Mouse (Mus musculus) heart, postnatal 0 days (tissue): ENCODE data around the gene Hist1h3e. TPM values are rescaled to one million over a fixed set of nuclear protein-coding genes. Genes with fewer than 3 reads are reported as not detected.

ENCODE experiments used
- ATAC-seq: fragments of 200-750 bp; cut with Nextera tagmentation; 2 replicates; pipeline ENCODE4 v1.8.0; 2017; ENCODE audit warnings: low read depth, moderate number of reproducible peaks, moderate library complexity; ENCODE audit not compliant: insufficient read depth
- DNase-seq: peaks from one replicate; pipeline ENCODE4 v3.0.0-alpha.2; 2016; ENCODE audit warnings: low spot score
- H3K27ac ChIP-seq: fragments of 300-500 bp; sonication (generic); 2 replicates; pipeline ENCODE4 v1.5.1; 2014; ENCODE audit warnings: low read depth, mild to moderate bottlenecking
- H3K27me3 ChIP-seq: fragments of 300-500 bp; sonication (generic); 2 replicates; pipeline ENCODE4 v1.6.1; 2014; ENCODE audit warnings: low read length, mixed read lengths; ENCODE audit not compliant: control insufficient read depth, insufficient read depth
- H3K36me3 ChIP-seq: fragments of 300-500 bp; sonication (generic); replicated peaks from 2 replicates; pipeline ENCODE4 v1.6.1; 2014; ENCODE audit warnings: low read length, mixed read lengths; ENCODE audit not compliant: control insufficient read depth, insufficient read depth
- H3K4me1 ChIP-seq: fragments of 300-500 bp; sonication (generic); 2 replicates; pipeline ENCODE4 v1.6.1; 2014; ENCODE audit warnings: antibody characterized with exemption; ENCODE audit not compliant: control insufficient read depth, insufficient read depth
- H3K4me2 ChIP-seq: fragments of 300-500 bp; sonication (generic); 2 replicates; pipeline ENCODE4 v1.6.1; 2014; ENCODE audit warnings: low read depth, mild to moderate bottlenecking, low read length, moderate library complexity
- H3K4me3 ChIP-seq: fragments of 300-500 bp; sonication (generic); 2 replicates; pipeline ENCODE4 v1.5.1; 2014; ENCODE audit warnings: low read depth, low read length
- H3K9ac ChIP-seq: fragments of 300-500 bp; sonication (generic); replicated peaks from 2 replicates; pipeline ENCODE4 v1.6.1; 2014; ENCODE audit warnings: low read depth, low read length, mixed read lengths
- H3K9me3 ChIP-seq: fragments of 300-500 bp; sonication (generic); replicated peaks from 2 replicates; pipeline ENCODE4 v1.6.1; 2016; ENCODE audit warnings: low read length; ENCODE audit not compliant: control insufficient read depth
- CTCF ChIP-seq: IDR thresholded peaks from 2 replicates; pipeline ENCODE4 v1.5.1; 2016; ENCODE audit warnings: antibody characterized with exemption, control low read depth, low read depth
- EP300 ChIP-seq: IDR thresholded peaks from 2 replicates; pipeline ENCODE4 v1.6.1; 2016; ENCODE audit warnings: antibody characterized with exemption, low read depth
- WGBS: fragments of 180-500 bp; shearing (Covaris S2); extraction: QIAGEN DNeasy Blood & Tissue Kit; methylation state at CpG from one replicate; pipeline ENCODE4 v1.1.7; 2014; 5-methylcytosine and 5-hydroxymethylcytosine counted together
- polyA plus RNA-seq: library from polyadenylated mRNA; unstranded; fragments of >200 nt; fragmentation: Nextera tagmentation; extraction: Ambion mirVana; gene quantifications from 2 replicates; pipeline ENCODE4 v1.2.1, GENCODE M21; 2015
- total RNA-seq: library from RNA; depleted of rRNA; stranded (reverse); fragments of >200 nt; gene quantifications from 2 replicates; pipeline ENCODE4 v1.2.3, GENCODE M21; 2014; ENCODE audit warnings: low replicate concordance

The Hist1h3e gene
- total and polyA plus RNA-seq, 2 experiments from 2014 or later: 0.97 to 625 TPM

DNA sequence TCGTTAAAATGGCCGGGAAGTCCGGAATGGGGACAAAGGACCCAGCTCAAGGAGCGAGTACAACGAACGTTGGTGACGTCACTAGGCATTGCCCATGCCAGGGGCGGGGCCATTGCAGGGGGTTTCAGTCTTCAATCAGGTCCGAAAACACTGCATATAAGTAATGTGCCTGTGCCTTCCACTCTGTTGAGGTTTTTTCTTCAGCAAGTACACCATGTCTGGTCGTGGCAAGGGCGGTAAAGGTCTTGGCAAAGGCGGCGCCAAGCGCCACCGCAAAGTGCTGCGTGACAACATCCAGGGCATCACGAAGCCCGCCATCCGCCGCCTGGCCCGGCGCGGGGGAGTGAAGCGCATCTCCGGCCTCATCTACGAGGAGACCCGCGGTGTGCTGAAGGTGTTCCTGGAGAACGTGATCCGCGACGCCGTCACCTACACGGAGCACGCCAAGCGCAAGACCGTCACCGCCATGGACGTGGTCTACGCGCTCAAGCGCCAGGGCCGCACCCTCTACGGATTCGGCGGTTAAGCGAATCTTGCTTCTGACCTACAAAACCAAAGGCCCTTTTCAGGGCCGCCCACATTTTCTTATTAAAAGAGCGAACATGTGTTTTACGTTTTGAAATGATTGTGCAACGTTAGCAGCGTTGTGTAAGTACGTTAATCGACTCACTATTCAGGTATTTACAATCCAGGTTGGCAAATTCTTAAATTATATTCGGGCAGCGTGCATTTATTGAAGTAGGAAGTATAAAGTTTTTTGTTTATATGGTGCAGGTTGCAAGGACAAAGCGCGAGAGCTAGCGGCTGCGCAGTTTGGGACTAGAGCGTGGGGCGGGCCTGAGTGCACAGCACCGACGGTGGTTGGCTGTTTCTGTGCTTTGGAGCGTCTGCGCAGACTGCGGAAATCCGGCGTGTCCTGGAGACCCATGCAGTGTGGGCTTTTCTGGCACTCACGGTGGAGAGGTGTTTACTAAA is 31.0 kb downstream of the Hist1h3e start, which contains the start of gene Hist1h4h:
Gene Hist1h4h (plus strand): TSS at position 150 of the 975 bp plus-strand sequence.
- DNase-seq: peak; percentile 96
- H3K9me3 ChIP-seq: no peaks in the 10 kb centered on the region
- H3K36me3 ChIP-seq: no peaks in the 10 kb centered on the region
- peak within 1 kb of the TSS; percentile 87 for H3K9ac ChIP-seq
- H3K4me3 ChIP-seq: peak within 1 kb of the TSS; percentile 63
- ATAC-seq: peak; percentile 79
- H3K4me1 ChIP-seq: peaks cover 20% of the 10 kb centered on the region
- peak within 1 kb of the TSS; percentile 79 for H3K4me2 ChIP-seq
- no peak for TF ChIP-seq CTCF
- peak; percentile 87 for TF ChIP-seq EP300
- WGBS: under 1% methylated on average over 55 of the region's 70 CpGs
- H3K27me3 ChIP-seq: no peaks in the 10 kb centered on the region
- peak within 1 kb of the TSS; percentile 100 for H3K27ac ChIP-seq

DNA sequence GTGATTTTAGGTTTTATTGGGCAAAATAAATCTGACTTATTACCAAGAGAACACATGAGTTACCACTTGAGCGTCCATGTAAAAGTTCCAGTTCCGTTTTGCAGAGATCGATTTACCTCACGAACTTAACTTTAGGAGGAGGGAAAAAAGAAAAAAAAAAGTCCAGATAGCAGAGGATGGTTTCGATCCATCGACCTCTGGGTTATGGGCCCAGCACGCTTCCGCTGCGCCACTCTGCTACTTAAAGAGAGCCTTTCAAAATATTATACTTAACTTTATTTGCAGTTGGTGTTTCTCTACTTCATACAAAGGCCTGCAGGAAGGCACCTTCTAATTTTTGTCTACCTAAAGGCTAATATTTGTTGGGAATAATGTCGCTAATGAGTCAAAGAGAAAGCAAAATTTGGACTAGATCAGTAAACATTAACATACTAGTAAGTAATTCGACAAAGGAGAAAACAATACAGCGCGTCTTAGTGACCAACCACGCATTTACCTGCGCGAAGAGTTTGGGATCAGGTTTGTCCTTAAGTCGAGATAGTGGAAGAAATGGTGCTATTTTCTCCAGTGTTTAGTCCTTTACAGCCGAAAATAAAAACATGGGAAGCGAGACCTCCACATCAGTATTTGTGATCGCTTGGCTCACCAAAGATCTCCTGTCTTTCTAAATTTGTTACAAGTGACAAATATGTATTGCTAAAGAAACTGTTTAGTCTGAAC is 31.8 kb downstream of the Hist1h3e start:
- ATAC-seq (no peak), DNase-seq (peak; percentile 43)
- no peak for TF ChIP-seq EP300
- TF ChIP-seq CTCF: no peak
- H3K9me3 ChIP-seq: no peaks in the 10 kb centered on the region
- H3K4me3 ChIP-seq: peak overlapping the region; percentile 63
- no peaks in the 10 kb centered on the region for H3K27me3 ChIP-seq
- H3K36me3 ChIP-seq: no peaks in the 10 kb centered on the region
- H3K27ac ChIP-seq: peak overlapping the region; percentile 100
- H3K9ac ChIP-seq: peak overlapping the region; percentile 87
- H3K4me2 ChIP-seq: peak overlapping the region; percentile 79
- peaks cover 20% of the 10 kb centered on the region for H3K4me1 ChIP-seq
- under 1% methylated on average over 20 of the region's 20 CpGs for WGBS

DNA sequence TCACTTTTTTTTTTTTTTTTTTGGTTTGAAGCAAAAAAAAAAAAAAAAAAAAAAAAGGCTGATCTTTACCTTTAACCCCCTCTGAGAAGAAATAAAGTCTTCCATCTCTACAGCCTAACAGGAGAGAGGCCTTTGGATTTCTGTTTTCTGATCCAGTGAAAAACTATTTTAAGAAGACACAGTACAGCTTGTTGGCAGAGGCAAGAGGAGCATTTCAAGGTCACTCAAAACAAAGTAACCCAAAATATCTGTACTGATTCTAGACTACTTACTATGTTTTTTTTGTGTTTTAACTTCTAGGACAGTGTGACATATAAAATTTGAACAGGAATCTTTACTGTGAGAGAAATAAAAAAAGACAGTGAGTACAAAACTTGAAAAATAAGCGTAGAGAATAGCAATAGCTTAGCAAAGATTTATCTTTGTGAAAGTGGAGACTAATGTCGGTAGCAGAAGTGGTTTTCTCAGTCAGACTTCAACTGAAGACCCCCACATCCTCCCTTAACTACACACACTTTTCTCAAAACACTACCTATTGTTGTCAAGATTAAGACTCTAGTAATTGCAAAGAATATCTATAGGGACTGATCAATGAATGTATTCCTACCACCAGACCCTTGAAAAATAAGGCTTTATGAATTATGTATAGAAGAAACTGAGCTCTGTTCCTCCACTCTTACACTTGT is 32.5 kb downstream of the Hist1h3e start:
- Histone ChIP-seq H3K27me3 (no peaks in the 10 kb centered on the region), H3K9ac (peak overlapping the region; percentile 87), H3K4me3 (peak overlapping the region; percentile 63), H3K4me1 (peaks cover 19% of the 10 kb centered on the region), H3K9me3 (no peaks in the 10 kb centered on the region), H3K4me2 (peak overlapping the region; percentile 79), H3K36me3 (no peaks in the 10 kb centered on the region), H3K27ac (peak overlapping the region; percentile 100)
- DNase-seq: peak; percentile 80
- TF ChIP-seq CTCF (no peak), EP300 (no peak)
- no peak for ATAC-seq
- 24% methylated on average over 2 of the region's 2 CpGs for WGBS

DNA sequence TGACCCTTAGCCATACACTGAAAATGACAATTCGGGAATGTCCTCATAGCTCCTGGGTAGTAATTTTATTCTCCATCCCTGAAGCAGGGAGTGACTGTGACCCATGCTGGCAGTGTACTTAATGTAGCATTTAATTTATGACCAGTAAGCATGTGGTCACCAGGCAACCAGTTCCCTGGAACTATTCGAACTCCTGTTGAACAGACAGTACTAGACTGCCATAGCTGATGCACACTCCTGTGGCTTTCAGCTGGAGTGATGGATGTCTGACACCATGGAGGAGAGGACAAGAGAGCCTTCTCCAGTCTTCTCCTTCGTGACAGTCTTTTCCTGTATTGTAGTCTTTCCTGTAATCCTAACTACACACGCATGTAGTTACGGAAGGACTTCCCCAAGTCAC is 33.2 kb downstream of the Hist1h3e start:
- no peaks in the 10 kb centered on the region for H3K36me3 ChIP-seq
- H3K27me3 ChIP-seq: no peaks in the 10 kb centered on the region
- DNase-seq (no peak), ATAC-seq (no peak)
- no peak overlapping the region for H3K4me2 ChIP-seq
- no peak for TF ChIP-seq EP300
- TF ChIP-seq CTCF: no peak
- 0 out of 2 replicates have a peak overlapping the region, but pooled peaks have one; percentile 28 for H3K9ac ChIP-seq
- H3K9me3 ChIP-seq: no peaks in the 10 kb centered on the region
- peak overlapping the region; percentile 100 for H3K27ac ChIP-seq
- H3K4me1 ChIP-seq: peaks cover 14% of the 10 kb centered on the region
- no peak overlapping the region for H3K4me3 ChIP-seq
- 75% methylated on average over 5 of the region's 5 CpGs for WGBS

DNA sequence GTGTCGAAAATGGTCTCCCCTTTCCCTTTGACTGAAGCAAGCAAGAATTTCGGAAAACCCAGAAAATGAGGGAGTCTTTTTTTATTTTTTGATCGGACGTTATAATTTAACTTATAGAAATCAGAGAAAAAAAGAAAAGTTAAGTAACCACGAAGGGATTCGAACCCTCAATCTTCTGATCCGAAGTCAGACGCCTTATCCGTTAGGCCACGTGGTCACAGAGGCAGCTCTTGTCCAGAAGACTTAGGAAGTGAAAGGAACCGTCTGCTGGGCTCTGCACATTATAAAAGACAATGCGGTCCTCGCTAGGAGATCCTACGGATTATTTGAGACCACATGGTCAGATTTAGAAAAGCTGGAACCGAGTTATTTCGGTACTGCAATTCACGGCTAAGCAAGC is 35.9 kb downstream of the Hist1h3e start:
- peaks cover 8% of the 10 kb centered on the region for H3K4me1 ChIP-seq
- DNase-seq (peak; percentile 87), ATAC-seq (no peak)
- peak overlapping the region; percentile 15; the same call in 1 of the 2 replicates for H3K9ac ChIP-seq
- WGBS: under 1% methylated on average over 17 of the region's 17 CpGs
- peak overlapping the region; percentile 54 for H3K4me2 ChIP-seq
- no peaks in the 10 kb centered on the region for H3K36me3 ChIP-seq
- TF ChIP-seq EP300: no peak
- no peak for TF ChIP-seq CTCF
- H3K27me3 ChIP-seq: no peaks in the 10 kb centered on the region
- no peak overlapping the region for H3K27ac ChIP-seq
- peak overlapping the region; percentile 32 for H3K4me3 ChIP-seq
- H3K9me3 ChIP-seq: no peaks in the 10 kb centered on the region
